Mouse (Mus musculus): ENCODE data around the gene Tmem238.

GRCm38 (mm10) chr7:4792278-4793212, 3.1 kb upstream of the Tmem238 start, which contains the start of gene Rpl28:
- TF ChIP-seq EP300 (optimal IDR thresholded peaks at IDR 0.05) = no peak
- no peak for TF ChIP-seq CTCF (IDR thresholded peaks at IDR 0.05; ENCODE audit: low read depth)

All from stomach, postnatal 0 days (tissue).